Mouse (Mus musculus) large intestine, adult 2 months (tissue): ENCODE results near the gene Lhb. TPM values are rescaled to one million over a fixed set of nuclear protein-coding genes. Genes with fewer than 3 reads are reported as not detected.
A peak's percentile ranks its signal among the peaks of the same experiment; 100 is the strongest.
"Not testable (repeated sequence)": the region's sequence is repeated elsewhere in the genome, so short reads cannot be mapped to it uniquely, and the experiment has no call there.

Experiments
- DNase-seq: peaks from one replicate; pipeline ENCODE4 v3.0.0-alpha.2; 2012; ENCODE audit warnings: low read depth, low spot score
- WGBS: fragments of 180-500 bp; shearing (Covaris S2); methylation state at CpG from one replicate; pipeline ENCODE4 v1.1.7; 2018; 5-methylcytosine and 5-hydroxymethylcytosine counted together
- polyA plus RNA-seq: library from polyadenylated mRNA; depleted of rRNA; stranded (reverse); fragments of >200 nt; gene quantifications from 2 replicates; pipeline ENCODE4 v1.2.3, GENCODE M21; 2012; rRNA removed

The Lhb gene
- polyA plus RNA-seq, result not detected in 2 replicates

- DNase-seq, result no peak
- whole genome bisulfite sequencing, result 46% methylated on average over 6 of the region's 6 CpGs
Observed at GRCm38 (mm10) chr7:45420615-45420919, at the start of gene Lhb. Lhb (plus strand) TSS chr7:45420820.

- no peak for DNase-seq
- 68% methylated on average over 5 of the region's 5 CpGs for WGBS
Observed at GRCm38 (mm10) chr7:45372371-45372770, 48.2 kb upstream of the Lhb start.

GRCm38 (mm10) chr7:45374620-45375019 is 46.0 kb upstream of the Lhb start:
- 84% methylated on average over 8 of the region's 8 CpGs for WGBS
- DNase-seq, result no peak

- no peak for DNase-seq
- 86% methylated on average over 1 of the region's 1 CpGs for WGBS
Observed at GRCm38 (mm10) chr7:45376057-45376456, 44.6 kb upstream of the Lhb start.

- 97% methylated on average over 3 of the region's 3 CpGs for WGBS
- no peak for DNase-seq
Observed at GRCm38 (mm10) chr7:45386077-45386476, 34.5 kb upstream of the Lhb start.

GRCm38 (mm10) chr7:45395129-45395541 is 25.5 kb upstream of the Lhb start:
- under 1% methylated on average over 19 of the region's 20 CpGs for WGBS
- DNase-seq, result peak; percentile 8

- under 1% methylated on average over 60 of the region's 60 CpGs for WGBS
- DNase-seq, result peak; percentile 99
Observed at GRCm38 (mm10) chr7:45395578-45396336, 24.9 kb upstream of the Lhb start, which contains the start of gene Snrnp70. Snrnp70 (minus strand) TSS chr7:45395742.

GRCm38 (mm10) chr7:45396337-45396775 is 24.3 kb upstream of the Lhb start:
- WGBS, result 2% methylated on average over 3 of the region's 3 CpGs

GRCm38 (mm10) chr7:45396787-45397186 is 23.8 kb upstream of the Lhb start:
- no peak for DNase-seq
- WGBS, result 57% methylated on average over 2 of the region's 2 CpGs

More at GRCm38 (mm10) chr7:45396337-45396775, 24.3 kb upstream of the Lhb start:
- DNase-seq, result not testable (repeated sequence)

- no peak for DNase-seq
- WGBS, result 58% methylated on average over 10 of the region's 10 CpGs
Observed at GRCm38 (mm10) chr7:45401521-45402085, 19.0 kb upstream of the Lhb start.

- WGBS, result 39% methylated on average over 6 of the region's 6 CpGs
- peak; percentile 63 for DNase-seq
Observed at GRCm38 (mm10) chr7:45403532-45404261, 16.9 kb upstream of the Lhb start.

- 9% methylated on average over 28 of the region's 28 CpGs for WGBS
- DNase-seq, result peak; percentile 21
Observed at GRCm38 (mm10) chr7:45405091-45406075, 15.2 kb upstream of the Lhb start, which contains the start of gene Kcna7. Kcna7 (plus strand) TSS chr7:45405653.

GRCm38 (mm10) chr7:45406157-45407156 is 14.2 kb upstream of the Lhb start:
- DNase-seq, result no peak
- WGBS, result 1% methylated on average over 114 of the region's 114 CpGs

GRCm38 (mm10) chr7:45407836-45408235 is 12.8 kb upstream of the Lhb start:
- DNase-seq, result no peak
- WGBS, result 73% methylated on average over 10 of the region's 10 CpGs

- no peak for DNase-seq
- WGBS, result 64% methylated on average over 7 of the region's 7 CpGs
Observed at GRCm38 (mm10) chr7:45408351-45408750, 12.3 kb upstream of the Lhb start.

- WGBS, result 85% methylated on average over 17 of the region's 17 CpGs
- DNase-seq, result no peak
Observed at GRCm38 (mm10) chr7:45408949-45409348, 11.7 kb upstream of the Lhb start.

- no peak for DNase-seq
- 80% methylated on average over 8 of the region's 8 CpGs for WGBS
Observed at GRCm38 (mm10) chr7:45409497-45410163, 11.0 kb upstream of the Lhb start.

- DNase-seq, result no peak
- 74% methylated on average over 2 of the region's 2 CpGs for WGBS
Observed at GRCm38 (mm10) chr7:45412421-45412820, 8.2 kb upstream of the Lhb start.
